In the genomic region with DNA sequence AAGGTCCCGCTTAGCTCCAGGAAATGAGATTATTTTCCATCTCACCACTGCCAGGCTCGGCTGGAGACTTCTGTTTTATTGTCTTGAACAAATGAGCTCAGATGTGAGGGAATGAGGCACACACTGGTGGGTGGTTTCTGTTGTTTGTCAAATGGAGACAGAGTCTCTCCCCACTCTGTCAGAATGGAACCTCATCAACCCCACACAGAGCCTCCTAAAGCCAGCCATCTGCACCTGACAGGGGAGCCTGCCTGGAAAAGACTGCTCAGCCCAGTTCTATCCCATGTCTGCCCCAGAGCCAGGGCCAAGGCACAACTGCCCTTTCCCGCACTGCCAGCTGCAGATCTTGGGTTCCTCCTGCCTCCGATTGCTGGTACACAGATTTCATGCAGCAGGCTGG, we compare ENCODE assay signal across 26 mouse cellular contexts. TPM values are rescaled to one million over a fixed set of nuclear protein-coding genes. Genes with fewer than 3 reads are reported as not detected.
DNase-seq lines count a peak whose midpoint lies in the region; ATAC-seq and TF ChIP-seq lines count a peak whose summit lies in the region.
"Had no signal": no experiment of that assay in that cellular context is flagged by ENCODE, and none has a peak within 500 bp of the region (broad histone marks: within the 10 kb centered on the region; RNA-seq: fewer than 3 reads in every experiment).

No protein-coding gene starts in this region.

- DNase-seq in heart, adult 11 months = peak; percentile 81
- no peak for DNase-seq in heart, adult 18-20 months
- DNase-seq in layer of hippocampus, adult 2 months (ENCODE audit: low spot score in 2 of 2) = peak; percentile 34 to 38
- DNase-seq in layer of hippocampus, adult 9-10 months (ENCODE audit: low spot score) = no peak
- peak; percentile 62 for DNase-seq in brain, adult 2 months (ENCODE audit: low read depth, low spot score)
- peak; percentile 54 to 57 for DNase-seq in layer of hippocampus, postnatal 36 days
- no peak for DNase-seq in left cerebral cortex, adult 18-20 months (ENCODE audit: low spot score in 2 of 2)
- no peak for DNase-seq in lung, postnatal 0 days (ENCODE audit: low spot score)
- DNase-seq: adrenal gland, adult 8-10 months; cerebellum, adult 2 months; embryo, embryonic 11 days; heart, postnatal 36 days; kidney, adult 8-10 months; kidney, postnatal 10 days; lung, embryonic 14.5 days; right cerebral cortex, adult 18-20 months; right cerebral cortex, postnatal 4 days; thymus, postnatal 14 days had no signal

- no peaks in the 10 kb centered on the region for H3K36me3 ChIP-seq in lung, postnatal 0 days (ENCODE audit: insufficient read depth, low read length)
- H3K36me3 ChIP-seq: hindbrain, embryonic 15.5 days; intestine, embryonic 15.5 days had no signal

- no peak for TF ChIP-seq CTCF in layer of hippocampus, adult 2 months (conservative IDR thresholded peaks at IDR 0.05)
- TF ChIP-seq CTCF in lung, postnatal 0 days (IDR thresholded peaks at IDR 0.05) = no peak

- H3K4me3 ChIP-seq in layer of hippocampus, adult 2 months = no peak overlapping the region
- H3K4me3 ChIP-seq in lung, postnatal 0 days (ENCODE audit: low read depth, low read length) = no peak overlapping the region
- H3K4me3 ChIP-seq: embryonic facial prominence, embryonic 13.5 days; erythroblast, embryonic 14.5 days; hindbrain, embryonic 15.5 days; intestine, embryonic 15.5 days; midbrain, embryonic 10.5 days had no signal

- no peak for TF ChIP-seq EP300 in lung, postnatal 0 days (IDR thresholded peaks at IDR 0.05)

- H3K27ac ChIP-seq in layer of hippocampus, adult 2 months = peak overlapping the region; percentile 93
- no peak overlapping the region for H3K27ac ChIP-seq in lung, postnatal 0 days (ENCODE audit: low read length)
- H3K27ac ChIP-seq: embryonic facial prominence, embryonic 13.5 days; hindbrain, embryonic 15.5 days; intestine, embryonic 15.5 days; liver, embryonic 14.5 days; midbrain, embryonic 10.5 days had no signal

- no peak overlapping the region for H3K4me2 ChIP-seq in lung, postnatal 0 days (replicated peaks; ENCODE audit: low read depth, low read length)
- H3K4me2 ChIP-seq: embryonic facial prominence, embryonic 13.5 days; hindbrain, embryonic 15.5 days; intestine, embryonic 15.5 days; lung, embryonic 14.5 days had no signal

- WGBS in lung, postnatal 0 days = 80% methylated on average over 4 of the region's 4 CpGs

- H3K27me3 ChIP-seq in lung, postnatal 0 days (replicated peaks; ENCODE audit: insufficient read depth, low read length) = no peaks in the 10 kb centered on the region
- H3K27me3 ChIP-seq: embryonic facial prominence, embryonic 13.5 days; hindbrain, embryonic 15.5 days; intestine, embryonic 15.5 days had no signal

- no peak overlapping the region for H3K9ac ChIP-seq in lung, postnatal 0 days (replicated peaks; ENCODE audit: low read depth)
- H3K9ac ChIP-seq: embryonic facial prominence, embryonic 13.5 days; hindbrain, embryonic 15.5 days; intestine, embryonic 15.5 days; liver, embryonic 14.5 days; lung, embryonic 14.5 days had no signal

- H3K4me1 ChIP-seq in lung, postnatal 0 days (ENCODE audit: insufficient read depth, low read depth, low read length) = no peaks in the 10 kb centered on the region
- H3K4me1 ChIP-seq: embryonic facial prominence, embryonic 13.5 days; hindbrain, embryonic 15.5 days; intestine, embryonic 15.5 days had no signal

- no peak for ATAC-seq in lung, postnatal 0 days
- ATAC-seq: activated CD4-positive, CD25-positive, alpha-beta regulatory T cell, adult 4 months; intestine, embryonic 15.5 days had no signal

- H3K9me3 ChIP-seq in lung, postnatal 0 days (ENCODE audit: low read length) = no peaks in the 10 kb centered on the region
- H3K9me3 ChIP-seq: embryonic facial prominence, embryonic 13.5 days; hindbrain, embryonic 15.5 days; intestine, embryonic 15.5 days; midbrain, embryonic 10.5 days had no signal

RNA-seq across cellular contexts. Expression of gene Olfml2b, which starts 34.5 kb away (rescaled TPM):
- total RNA-seq in heart, adult 18-20 months (2021) = 10 to 100 TPM; 11.8 to 14.8 TPM
- 10 to 100 TPM; 48.7 to 48.8 TPM for total RNA-seq in layer of hippocampus, adult 2 months (2021)
- 10 to 100 TPM; 40.6 to 52.9 TPM for total RNA-seq in layer of hippocampus, postnatal 36 days (2021)
- total RNA-seq in left cerebral cortex, adult 18-20 months (2021) = 1 to 10 TPM; 2.2 to 3.1 TPM
- 23.3 and 26.0 TPM in 2 replicates for polyA plus RNA-seq in lung, postnatal 0 days (2015; fragmentation: Nextera tagmentation; extraction: Ambion mirVana)
- total RNA-seq: MEL had no signal
- polyA plus RNA-seq: activated CD4-positive, CD25-positive, alpha-beta regulatory T cell, adult 4 months; erythroblast, embryonic 14.5 days had no signal

Comparison
In these comparisons a context has a peak if more than half of its experiments do, and no peak if none do; other contexts are left out.
1. DNase-seq: peak in heart, adult 11 months (single experiment), layer of hippocampus, adult 2 months (2 of 2), brain, adult 2 months (single experiment) and layer of hippocampus, postnatal 36 days (2 of 2); none in heart, adult 18-20 months (0 of 2), layer of hippocampus, adult 9-10 months (single experiment), left cerebral cortex, adult 18-20 months (0 of 2) and lung, postnatal 0 days (single experiment).